Mouse (Mus musculus): ENCODE measurements at regions not wholly inside any gene's neighbourhood (a gene's known extent, or its start where the extent isn't known, plus 50 kb on each side); places are given as distances from the start of the nearest gene placed in this dataset.

- WGBS, result 17% methylated on average over 2 of the region's 2 CpGs
Measured at GRCm38 (mm10) chr2:22156576-22156975, 70.7 kb upstream of the Myo3a start.

GRCm38 (mm10) chr2:22165443-22165842 is 61.9 kb upstream of the Myo3a start:
- Histone ChIP-seq H3K9me3 (no peaks in the 10 kb centered on the region), H3K9ac (no peak overlapping the region), H3K4me2 (no peak overlapping the region), H3K36me3 (replicated peaks) (no peaks in the 10 kb centered on the region), H3K27ac (no peak overlapping the region), H3K27me3 (no peaks in the 10 kb centered on the region), H3K4me1 (no peaks in the 10 kb centered on the region), H3K4me3 (replicated peaks) (no peak overlapping the region)
- no peak for ATAC-seq (ENCODE audit: low FRiP score)
- WGBS, result 94% methylated on average over 5 of the region's 5 CpGs

More at GRCm38 (mm10) chr2:22156576-22156975, 70.7 kb upstream of the Myo3a start:
- H3K9ac ChIP-seq, result no peak overlapping the region
- H3K4me2 ChIP-seq, result no peak overlapping the region
- ATAC-seq (ENCODE audit: low FRiP score), result 0 out of 2 replicates have a peak, but pooled peaks have one; percentile 36
- H3K4me3 ChIP-seq (replicated peaks), result no peak overlapping the region
- H3K27me3 ChIP-seq, result no peaks in the 10 kb centered on the region
- H3K9me3 ChIP-seq, result no peaks in the 10 kb centered on the region
- H3K27ac ChIP-seq, result no peak overlapping the region
- no peaks in the 10 kb centered on the region for H3K36me3 ChIP-seq (replicated peaks)
- H3K4me1 ChIP-seq, result peaks cover 3% of the 10 kb centered on the region; the same call in 1 of the 2 replicates

GRCm38 (mm10) chr2:22165919-22166318 is 61.4 kb upstream of the Myo3a start:
- Histone ChIP-seq H3K36me3 (replicated peaks) (no peaks in the 10 kb centered on the region), H3K4me2 (no peak overlapping the region), H3K27ac (no peak overlapping the region), H3K4me1 (no peaks in the 10 kb centered on the region), H3K27me3 (no peaks in the 10 kb centered on the region), H3K4me3 (replicated peaks) (no peak overlapping the region), H3K9ac (no peak overlapping the region), H3K9me3 (no peaks in the 10 kb centered on the region)
- no peak for ATAC-seq (ENCODE audit: low FRiP score)

Measured in forebrain, embryonic 12.5 days (tissue).